Mouse (Mus musculus) limb, embryonic 14.5 days (tissue): ENCODE data around the gene Lrrc75b. TPM values are rescaled to one million over a fixed set of nuclear protein-coding genes. Genes with fewer than 3 reads are reported as not detected.
A peak's percentile ranks its signal among the peaks of the same experiment; 100 is the strongest.

Experiments used
- ATAC-seq: fragments of 200-750 bp; cut with Nextera tagmentation; 2 replicates; pipeline ENCODE4 v1.8.0; 2017; ENCODE audit warnings: low read depth, moderate number of reproducible peaks, moderate TSS enrichment; ENCODE audit not compliant: low FRiP score
- DNase-seq: peaks from one replicate; pipeline ENCODE4 v3.0.0-alpha.2; 2015; ENCODE audit warnings: low spot score
- H3K27ac ChIP-seq: fragments of 300-500 bp; sonication (generic); replicated peaks from 2 replicates; pipeline ENCODE4 v1.5.1; 2014; ENCODE audit warnings: low read depth, mild to moderate bottlenecking, low read length, moderate library complexity, mixed read lengths
- H3K27me3 ChIP-seq: fragments of 300-500 bp; sonication (generic); 2 replicates; pipeline ENCODE4 v1.6.1; 2014; ENCODE audit warnings: low read length, mixed read lengths; ENCODE audit not compliant: control insufficient read depth, insufficient read depth
- H3K36me3 ChIP-seq: fragments of 300-500 bp; sonication (generic); 2 replicates; pipeline ENCODE4 v1.6.1; 2014; ENCODE audit warnings: mild to moderate bottlenecking, low read length, moderate library complexity, mixed read lengths; ENCODE audit not compliant: control insufficient read depth, insufficient read depth
- H3K4me1 ChIP-seq: fragments of 300-500 bp; sonication (generic); 2 replicates; pipeline ENCODE4 v1.6.1; 2014; ENCODE audit warnings: antibody characterized with exemption, low read length, mixed read lengths; ENCODE audit not compliant: control insufficient read depth, insufficient read depth
- H3K4me2 ChIP-seq: fragments of 300-500 bp; sonication (generic); replicated peaks from 2 replicates; pipeline ENCODE4 v1.6.1; 2014; ENCODE audit warnings: low read depth, mild to moderate bottlenecking, low read length, moderate library complexity; ENCODE audit not compliant: severe bottlenecking
- H3K4me3 ChIP-seq: fragments of 300-500 bp; sonication (generic); replicated peaks from 2 replicates; pipeline ENCODE4 v1.5.1; 2014; ENCODE audit warnings: low read length
- H3K9ac ChIP-seq: fragments of 300-500 bp; sonication (generic); 2 replicates; pipeline ENCODE4 v1.6.1; 2014; ENCODE audit warnings: mild to moderate bottlenecking, low read depth, low read length, moderate library complexity; ENCODE audit not compliant: severe bottlenecking
- H3K9me3 ChIP-seq: fragments of 300-500 bp; sonication (generic); 2 replicates; pipeline ENCODE4 v1.6.1; 2016; ENCODE audit warnings: low read length; ENCODE audit not compliant: control insufficient read depth
- POLR2A ChIP-seq: fragments of 200-500 bp; IDR thresholded peaks from 2 replicates; pipeline ENCODE4 v1.8.0; 2012; ENCODE audit warnings: inconsistent platforms, mild to moderate bottlenecking, moderate library complexity, borderline replicate concordance; ENCODE audit not compliant: insufficient read depth, insufficient read length; ENCODE audit errors: extremely low read depth
- WGBS: fragments of 180-500 bp; shearing (Covaris S2); extraction: QIAGEN DNeasy Blood & Tissue Kit; methylation state at CpG from one replicate; pipeline ENCODE4 v1.1.7; 2014; 5-methylcytosine and 5-hydroxymethylcytosine counted together
- polyA plus RNA-seq, 2 experiments: library from polyadenylated mRNA; depleted of rRNA in 1 of 2; stranded (reverse) in 1 of 2; unstranded in 1 of 2; fragments of >200 nt; fragmentation: Nextera tagmentation in 1 of 2; extraction: Ambion mirVana in 1 of 2; gene quantifications; 2 replicates each; pipeline versions ENCODE4 v1.2.1 to v1.2.3; 2012 to 2014

Lrrc75b gene
- polyA plus RNA-seq, 2 experiments = 2.5 to 3.2 TPM

GRCm38 (mm10) chr10:75558515-75558914 is 1.6 kb downstream of the Lrrc75b start:
- Histone ChIP-seq H3K27me3 (peaks cover 19% of the 10 kb centered on the region), H3K27ac (no peak overlapping the region), H3K4me1 (peaks cover 26% of the 10 kb centered on the region), H3K9me3 (no peaks in the 10 kb centered on the region), H3K4me3 (no peak overlapping the region), H3K9ac (no peak overlapping the region), H3K4me2 (no peak overlapping the region), H3K36me3 (no peaks in the 10 kb centered on the region)
- no peak for ATAC-seq
- TF ChIP-seq POLR2A = no peak
- 29% methylated on average over 3 of the region's 3 CpGs for WGBS
- no peak for DNase-seq

DNA sequence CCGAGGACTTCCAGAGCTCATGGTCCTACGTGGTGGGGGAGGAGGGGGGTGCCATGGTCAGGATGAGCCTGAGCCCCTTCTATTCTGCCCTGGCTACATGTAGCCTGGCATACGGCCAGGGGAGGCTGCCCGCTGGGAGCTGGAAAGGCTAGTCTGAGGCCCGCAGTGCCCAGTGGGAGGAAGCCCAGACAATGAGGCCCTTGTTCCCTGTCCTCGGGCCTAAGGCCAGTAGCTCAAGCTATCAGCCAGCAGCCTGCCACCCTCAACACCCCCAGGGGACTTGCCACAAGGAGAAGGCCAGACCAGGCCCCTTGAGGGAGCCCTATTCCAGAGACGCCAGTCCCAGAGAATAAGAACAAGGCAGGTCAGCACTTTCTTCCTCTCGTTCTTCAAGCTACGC is 4.1 kb downstream of the Lrrc75b start:
- H3K27ac ChIP-seq = no peak overlapping the region; the same call in 1 of the 2 replicates
- H3K9me3 ChIP-seq = no peaks in the 10 kb centered on the region
- TF ChIP-seq POLR2A = no peak
- DNase-seq = peak; percentile 27
- H3K9ac ChIP-seq = no peak overlapping the region
- H3K36me3 ChIP-seq = no peaks in the 10 kb centered on the region
- no peak overlapping the region for H3K4me3 ChIP-seq
- 44% methylated on average over 9 of the region's 9 CpGs for WGBS
- peaks cover 17% of the 10 kb centered on the region for H3K27me3 ChIP-seq
- H3K4me1 ChIP-seq = peaks cover 26% of the 10 kb centered on the region
- no peak overlapping the region for H3K4me2 ChIP-seq
- no peak for ATAC-seq

- Histone ChIP-seq H3K9ac (no peak overlapping the region), H3K4me1 (peaks cover 26% of the 10 kb centered on the region), H3K27ac (no peak overlapping the region; the same call in 1 of the 2 replicates), H3K27me3 (peaks cover 13% of the 10 kb centered on the region), H3K9me3 (no peaks in the 10 kb centered on the region), H3K4me2 (no peak overlapping the region), H3K36me3 (no peaks in the 10 kb centered on the region), H3K4me3 (no peak overlapping the region)
- WGBS = 73% methylated on average over 6 of the region's 6 CpGs
- no peak for ATAC-seq
- no peak for TF ChIP-seq POLR2A
- no peak for DNase-seq
Measured at GRCm38 (mm10) chr10:75555557-75555956, 4.6 kb downstream of the Lrrc75b start.

GRCm38 (mm10) chr10:75554090-75554489 is 6.0 kb downstream of the Lrrc75b start:
- no peak for DNase-seq
- H3K27ac ChIP-seq = no peak overlapping the region
- no peak overlapping the region for H3K4me2 ChIP-seq
- ATAC-seq = no peak
- no peak overlapping the region for H3K4me3 ChIP-seq
- WGBS = 92% methylated on average over 8 of the region's 8 CpGs
- TF ChIP-seq POLR2A = no peak
- no peaks in the 10 kb centered on the region for H3K9me3 ChIP-seq
- peaks cover 1% of the 10 kb centered on the region; the same call in 1 of the 2 replicates for H3K27me3 ChIP-seq
- H3K9ac ChIP-seq = no peak overlapping the region
- peaks cover 15% of the 10 kb centered on the region for H3K4me1 ChIP-seq
- H3K36me3 ChIP-seq = no peaks in the 10 kb centered on the region

DNA sequence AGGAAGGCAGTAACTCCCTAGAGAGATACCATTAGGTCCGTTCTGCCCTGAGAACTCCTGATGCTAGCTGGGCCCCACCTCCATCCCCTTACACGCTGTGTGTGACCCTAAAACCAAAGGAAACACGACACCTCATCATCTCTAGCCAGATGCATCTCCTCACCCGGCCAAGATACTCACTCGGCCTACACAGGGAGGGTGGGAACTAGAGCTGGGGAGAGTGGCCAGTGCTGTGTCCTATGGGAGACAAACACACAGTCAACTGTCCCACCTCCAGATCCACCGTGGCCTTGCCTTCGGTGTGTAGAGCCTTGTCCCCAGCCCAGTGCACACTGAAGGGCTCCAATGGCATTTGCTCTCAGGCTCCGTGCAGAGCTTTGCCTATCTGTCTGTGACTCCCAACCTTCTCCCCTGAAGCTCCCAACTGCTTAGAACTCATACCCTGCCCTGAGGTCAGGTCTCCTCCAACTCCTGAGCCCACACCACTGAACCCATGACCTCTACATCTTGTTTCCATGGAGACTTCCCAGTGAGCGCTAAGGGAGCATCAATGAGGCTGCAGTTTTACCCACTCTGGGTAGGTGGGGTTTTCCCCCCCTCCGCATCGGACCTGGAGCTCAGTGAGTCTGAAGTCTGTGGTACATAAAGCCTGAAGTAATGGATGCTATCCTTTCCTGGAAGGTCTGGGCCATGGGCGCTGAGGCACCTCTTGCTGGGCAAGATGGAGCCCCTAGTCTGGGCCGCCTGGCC is 7.3 kb downstream of the Lrrc75b start:
- H3K4me3 ChIP-seq = no peak overlapping the region
- no peaks in the 10 kb centered on the region for H3K27me3 ChIP-seq
- no peaks in the 10 kb centered on the region for H3K36me3 ChIP-seq
- no peaks in the 10 kb centered on the region for H3K9me3 ChIP-seq
- DNase-seq (no peak), ATAC-seq (no peak)
- no peak overlapping the region for H3K9ac ChIP-seq
- WGBS = 59% methylated on average over 13 of the region's 13 CpGs
- H3K27ac ChIP-seq = no peak overlapping the region
- no peak for TF ChIP-seq POLR2A
- peaks cover 21% of the 10 kb centered on the region for H3K4me1 ChIP-seq
- H3K4me2 ChIP-seq = no peak overlapping the region
